Mouse (Mus musculus) mouse embryonic stem cell (cell line): ENCODE data around the gene Tas2r104.

Source experiments
- in situ Hi-C, 2 experiments: fragments of 300-500 bp; cut with MboI; formaldehyde crosslinking; loops; 1 replicate in 1 of 2; 3 replicates in 1 of 2; pipeline ENCODE4 v1.14.3; 2019 to 2020; ENCODE audit warnings: low sequenced_read_pairs in 2 of 2, low pct_unique_long_range_greater_than_20kb in 1 of 2, mixed read lengths in 1 of 2; ENCODE audit not compliant: unreplicated experiment in 1 of 2

Gene Tas2r104

DNA sequence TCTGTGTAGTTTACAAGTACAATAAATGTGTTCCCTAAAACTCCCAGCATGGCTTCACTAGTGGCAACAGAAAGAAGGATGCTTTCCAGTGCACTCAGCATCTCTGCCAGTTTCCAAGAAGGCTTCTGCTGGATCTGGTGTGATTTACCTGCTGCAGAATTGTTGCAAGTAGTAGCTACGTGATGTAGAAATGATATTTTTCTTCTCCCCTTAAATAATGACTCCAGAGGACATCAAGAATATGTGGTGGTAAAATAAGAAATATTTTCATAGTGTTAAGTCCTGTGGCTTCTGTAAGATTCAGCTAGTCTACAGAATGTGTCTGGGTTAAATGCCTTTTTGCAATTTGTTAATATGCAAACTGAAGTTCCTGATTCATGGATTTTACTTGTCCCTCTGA, at the start of gene Tas2r104:
Gene Tas2r104, minus strand, starts transcription at position 101 of the 400 bp plus-strand sequence.
- in situ Hi-C loops, result no loop called here

DNA sequence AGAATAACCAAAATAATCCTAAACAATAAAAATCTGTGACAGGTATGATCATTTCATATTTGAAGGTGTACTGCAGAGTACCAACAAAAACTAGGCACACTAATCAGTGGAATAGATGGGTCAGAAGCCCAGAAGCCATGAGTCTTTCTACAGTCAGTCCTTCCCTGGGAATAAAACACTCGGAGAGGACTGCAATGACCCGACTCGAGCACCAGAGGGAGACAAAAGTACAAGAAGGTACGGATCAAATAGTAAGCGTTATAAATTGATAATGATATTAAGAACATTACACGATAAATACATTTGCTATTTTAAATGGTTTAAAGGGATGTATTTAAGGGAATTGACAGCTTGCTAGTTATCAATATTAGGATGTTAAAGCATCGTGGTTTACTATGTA, 27.3 kb upstream of the Tas2r104 start:
- in situ Hi-C loops, result no loop called here

DNA sequence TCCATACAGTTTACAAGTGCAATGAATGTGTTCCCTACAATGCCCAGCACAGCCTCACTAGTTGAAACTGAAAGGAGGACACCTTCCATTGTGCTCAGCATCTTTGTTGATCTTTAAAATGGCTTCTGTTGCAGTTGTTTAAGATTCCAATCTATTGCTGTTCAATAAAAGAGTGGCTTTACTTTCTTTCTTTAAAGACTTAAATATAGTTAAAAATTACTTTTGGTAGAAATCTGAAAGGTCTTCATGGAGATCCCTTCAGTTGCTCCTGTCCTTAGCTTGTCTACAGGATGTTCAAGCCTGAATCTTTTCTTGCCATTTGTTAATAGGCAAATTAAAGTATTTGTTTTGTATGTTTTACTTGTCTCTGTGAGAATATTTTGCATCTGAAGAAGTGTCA, 4.4 kb upstream of the Tas2r104 start, which contains the start of gene Tas2r114:
Gene Tas2r114, minus strand, starts transcription at position 101 of the 400 bp plus-strand sequence.
- in situ Hi-C loops, result no loop called here

DNA sequence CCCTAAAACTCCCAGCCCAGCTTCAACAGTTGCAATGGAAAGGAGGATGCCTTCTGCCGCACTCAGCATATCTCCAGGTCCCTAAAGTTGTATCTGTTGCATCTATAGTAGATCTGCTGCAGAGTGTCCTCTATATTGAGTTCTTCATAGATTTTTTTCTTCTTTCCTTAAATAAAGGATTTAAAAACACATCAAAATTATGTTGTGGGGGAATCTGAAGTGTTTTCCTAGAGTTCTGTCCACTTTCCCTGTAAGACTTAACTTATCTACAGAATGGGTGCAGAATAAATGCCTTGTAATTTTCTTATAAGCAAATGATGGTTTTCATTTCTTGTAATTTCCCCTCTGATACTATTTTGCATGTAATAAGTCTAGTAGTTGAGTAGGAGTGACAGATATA, 1.9 kb upstream of the Tas2r104 start, which contains the start of gene Tas2r105:
Gene Tas2r105, minus strand, starts transcription at position 101 of the 400 bp plus-strand sequence.
- in situ Hi-C loops, result no loop called here

DNA sequence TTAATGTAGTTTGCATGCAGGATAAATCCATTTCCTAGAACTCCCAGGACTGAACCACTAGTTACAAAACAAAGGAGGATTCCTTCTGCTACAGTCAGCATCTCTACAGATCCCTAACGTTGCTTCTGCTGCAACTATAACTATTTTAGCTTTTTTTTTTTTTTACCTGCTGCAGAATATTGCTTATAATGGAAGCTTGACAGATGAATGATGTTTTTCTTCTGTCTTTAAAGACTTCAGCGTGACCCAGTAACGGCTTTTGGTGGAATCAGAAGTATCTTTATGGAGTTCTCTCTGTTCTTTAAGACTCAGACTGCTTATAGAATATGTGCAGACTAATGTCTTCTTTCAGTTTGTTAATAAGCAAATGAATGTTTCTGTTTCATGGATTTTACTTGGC, 6.8 kb downstream of the Tas2r104 start, which contains the start of gene Tas2r106:
Gene Tas2r106, minus strand, starts transcription at position 101 of the 400 bp plus-strand sequence.
- in situ Hi-C loops, result no loop called here

DNA sequence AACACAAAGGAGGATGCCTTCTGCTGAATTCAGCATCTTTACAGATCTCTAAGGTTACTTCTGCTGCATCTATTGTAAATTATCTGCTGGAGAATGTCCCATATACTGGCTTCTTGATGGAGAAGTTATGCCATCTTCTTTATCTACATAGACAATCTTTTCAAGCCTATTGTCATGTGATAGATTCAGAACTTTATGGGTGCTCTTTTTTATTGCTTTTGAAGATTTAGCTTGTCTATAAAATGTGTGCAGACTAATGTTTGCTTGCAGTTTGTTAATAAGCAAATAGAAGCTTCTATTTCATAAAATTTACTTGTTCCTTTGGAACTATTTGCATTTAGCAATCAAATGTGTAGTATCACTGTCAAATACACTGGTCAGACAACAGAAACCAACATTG, 25.5 kb downstream of the Tas2r104 start, which contains the start of gene Tas2r107:
Gene Tas2r107, minus strand, starts transcription at position 101 of the 400 bp plus-strand sequence.
- in situ Hi-C loops, result no loop called here
